Mouse (Mus musculus) G1E (cell line): ENCODE data around the gene Cdx4. TPM values are rescaled to one million over a fixed set of nuclear protein-coding genes. Genes with fewer than 3 reads are reported as not detected.

Source experiments
- ATAC-seq: 2 replicates; pipeline ENCODE4 v1.8.0; 2016; ENCODE audit warnings: mild to moderate bottlenecking; ENCODE audit not compliant: insufficient number of reproducible peaks, poor library complexity, low FRiP score, severe bottlenecking; ENCODE audit errors: extremely low read depth
- DNase-seq: peaks from one replicate; pipeline ENCODE4 v3.0.0; 2012; ENCODE audit warnings: low spot score
- H3K27me3 ChIP-seq: 2 replicates; pipeline ENCODE4 v1.6.1; 2012; ENCODE audit warnings: mild to moderate bottlenecking, low read length, inconsistent platforms; ENCODE audit not compliant: insufficient read depth
- H3K36me3 ChIP-seq: replicated peaks from 2 replicates; pipeline ENCODE3; 2012; ENCODE audit warnings: mild to moderate bottlenecking, inconsistent platforms
- H3K4me1 ChIP-seq: 2 replicates; pipeline ENCODE4 v1.6.1; 2012; ENCODE audit warnings: low read depth, low read length, inconsistent platforms, mixed read lengths; ENCODE audit not compliant: insufficient read depth
- H3K4me3 ChIP-seq: 2 replicates; pipeline ENCODE4 v1.5.1; 2012; ENCODE audit warnings: low read depth, mild to moderate bottlenecking, inconsistent platforms, low read length, moderate library complexity, mixed read lengths
- H3K9me3 ChIP-seq: replicated peaks from 2 replicates; pipeline ENCODE4 v1.6.1; 2012; ENCODE audit warnings: inconsistent platforms
- CTCF ChIP-seq: IDR thresholded peaks from 2 replicates; pipeline ENCODE4 v1.5.1; 2012; ENCODE audit warnings: low read depth, low read length, inconsistent platforms, mixed read lengths
- GATA1 ChIP-seq: IDR thresholded peaks from 2 replicates; pipeline ENCODE4 v1.6.1; 2012; ENCODE audit warnings: borderline replicate concordance, low read length, inconsistent platforms, mixed read lengths
- GATA2 ChIP-seq: IDR thresholded peaks from 2 replicates; pipeline ENCODE4 v1.6.1; 2012; ENCODE audit warnings: low read depth, low read length, inconsistent platforms, borderline replicate concordance
- POLR2AphosphoS5 ChIP-seq: IDR thresholded peaks from 2 replicates; pipeline ENCODE4 v1.6.1; 2012; ENCODE audit warnings: low read depth, low read length, inconsistent platforms; ENCODE audit not compliant: insufficient replicate concordance
- TAL1 ChIP-seq: conservative IDR thresholded peaks from 2 replicates; pipeline ENCODE4 v1.6.1; 2012; ENCODE audit warnings: low read depth, low read length, inconsistent platforms, mixed read lengths
- polyA plus RNA-seq: library from polyadenylated mRNA; stranded (reverse); fragments of >175 nt; gene quantifications from 2 replicates; pipeline ENCODE4 v1.2.3, GENCODE M21; 2012
- total RNA-seq, 2 experiments: library from RNA; stranded (forward) in 1 of 2; stranded (reverse) in 1 of 2; fragments of 200-1000 nt in 1 of 2; fragments of >200 nt in 1 of 2; fragmentation: Nextera tagmentation in 1 of 2; gene quantifications; 2 replicates each; pipeline ENCODE4 v1.2.3; 2014 to 2017

The Cdx4 gene
- total and polyA plus RNA-seq, 3 experiments: not detected

GRCm38 (mm10) chrX:103308262-103308661 lies 12.9 kb upstream of the Cdx4 start:
- Histone ChIP-seq H3K36me3 (no peaks in the 10 kb centered on the region), H3K27me3 (no peaks in the 10 kb centered on the region), H3K9me3 (no peaks in the 10 kb centered on the region), H3K4me3 (no peak overlapping the region), H3K4me1 (no peaks in the 10 kb centered on the region)
- ATAC-seq: no peak
- DNase-seq: no peak
- TF ChIP-seq GATA2: no peak
- no peak for TF ChIP-seq POLR2AphosphoS5
- no peak for TF ChIP-seq TAL1
- TF ChIP-seq GATA1: no peak
- no peak for TF ChIP-seq CTCF

- Histone ChIP-seq H3K36me3 (no peaks in the 10 kb centered on the region), H3K27me3 (no peaks in the 10 kb centered on the region), H3K4me1 (no peaks in the 10 kb centered on the region), H3K9me3 (no peaks in the 10 kb centered on the region), H3K4me3 (no peak overlapping the region)
- TF ChIP-seq POLR2AphosphoS5: no peak
- no peak for TF ChIP-seq GATA1
- TF ChIP-seq CTCF: no peak
- no peak for TF ChIP-seq GATA2
- TF ChIP-seq TAL1: no peak
- ATAC-seq (no peak), DNase-seq (no peak)
These were observed 9.5 kb upstream of the Cdx4 start for GRCm38 (mm10) chrX:103311723-103312122.

GRCm38 (mm10) chrX:103314146-103314545 lies 7.1 kb upstream of the Cdx4 start:
- no peaks in the 10 kb centered on the region for H3K36me3 ChIP-seq
- H3K4me3 ChIP-seq: no peak overlapping the region
- no peaks in the 10 kb centered on the region for H3K9me3 ChIP-seq
- H3K4me1 ChIP-seq: no peaks in the 10 kb centered on the region
- TF ChIP-seq CTCF (no peak), TAL1 (no peak), POLR2AphosphoS5 (no peak), GATA2 (no peak), GATA1 (no peak)
- H3K27me3 ChIP-seq: no peaks in the 10 kb centered on the region
- ATAC-seq (no peak), DNase-seq (no peak)

- Histone ChIP-seq H3K27me3 (0 out of 2 replicates have a peak, but pooled peaks cover 3% of the 10 kb centered on the region), H3K4me1 (no peaks in the 10 kb centered on the region), H3K36me3 (no peaks in the 10 kb centered on the region), H3K9me3 (no peaks in the 10 kb centered on the region), H3K4me3 (no peak overlapping the region)
- DNase-seq (no peak), ATAC-seq (no peak)
- TF ChIP-seq GATA2: no peak
- no peak for TF ChIP-seq POLR2AphosphoS5
- TF ChIP-seq TAL1: no peak
- no peak for TF ChIP-seq GATA1
- TF ChIP-seq CTCF: no peak
These were observed 4.7 kb downstream of the Cdx4 start for GRCm38 (mm10) chrX:103325900-103326299.

- H3K4me1 ChIP-seq: no peaks in the 10 kb centered on the region
- H3K4me3 ChIP-seq: no peak overlapping the region
- no peaks in the 10 kb centered on the region for H3K36me3 ChIP-seq
- TF ChIP-seq GATA2 (no peak), GATA1 (no peak), TAL1 (no peak), POLR2AphosphoS5 (no peak), CTCF (no peak)
- H3K27me3 ChIP-seq: no peaks in the 10 kb centered on the region
- DNase-seq (no peak), ATAC-seq (no peak)
- H3K9me3 ChIP-seq: no peaks in the 10 kb centered on the region
These were observed 8.2 kb downstream of the Cdx4 start for GRCm38 (mm10) chrX:103329386-103329785.

GRCm38 (mm10) chrX:103331125-103331858 lies 10.1 kb downstream of the Cdx4 start:
- TF ChIP-seq TAL1: no peak
- TF ChIP-seq GATA2: no peak
- no peak for TF ChIP-seq GATA1
- no peak for TF ChIP-seq CTCF
- no peak for TF ChIP-seq POLR2AphosphoS5
- DNase-seq (no peak), ATAC-seq (no peak)
- Histone ChIP-seq H3K4me1 (no peaks in the 10 kb centered on the region), H3K27me3 (no peaks in the 10 kb centered on the region), H3K4me3 (no peak overlapping the region), H3K36me3 (no peaks in the 10 kb centered on the region), H3K9me3 (no peaks in the 10 kb centered on the region)
